Mouse (Mus musculus) Patski (cell line): ENCODE results near the gene Mto1. TPM values are rescaled to one million over a fixed set of nuclear protein-coding genes. Genes with fewer than 3 reads are reported as not detected.
A peak's percentile ranks its signal among the peaks of the same experiment; 100 is the strongest.
"Not testable (repeated sequence)": the region's sequence is repeated elsewhere in the genome, so short reads cannot be mapped to it uniquely, and the experiment has no call there.

ENCODE experiments used
- ATAC-seq: fragments of 100-300 bp; one replicate; pipeline ENCODE4 v1.8.0; 2021
- CTCF ChIA-PET: fragments of 350-600 bp; sonication (Branson Sonifier 250); formaldehyde crosslinking; loops from one replicate; lab custom pipeline; 2022; ENCODE audit warnings: inconsistent platforms; lab: Charles Lee
- POLR2A ChIA-PET: fragments of 350-600 bp; sonication (Branson Sonifier 250); formaldehyde crosslinking; loops from one replicate; lab custom pipeline; 2022; ENCODE audit warnings: antibody characterized with exemption, inconsistent platforms; lab: Charles Lee
- DNase-seq: peaks from one replicate; pipeline ENCODE4 v3.0.0-alpha.2; 2011; ENCODE audit warnings: low read depth, low spot score
- H3K27me3 ChIP-seq: fragments of 371-371 bp; one replicate; pipeline ENCODE4 v1.5.1; 2021
- CTCF ChIP-seq: fragments of 100-300 bp; IDR thresholded peaks from one replicate; pipeline ENCODE4 v1.5.1; 2021
- in situ Hi-C: fragments of 300-500 bp; cut with MboI; formaldehyde crosslinking; loops from 3 replicates; pipeline ENCODE4 v1.11.1; 2018; ENCODE audit warnings: low pct_unique_long_range_greater_than_20kb, mixed read lengths
- polyA plus RNA-seq: library from polyadenylated mRNA; unstranded; gene quantifications from one replicate; pipeline ENCODE4 v1.2.3, GENCODE M21; 2021

Gene Mto1
- polyA plus RNA-seq, 1 experiment from 2014 or later = 23.8 TPM

DNA sequence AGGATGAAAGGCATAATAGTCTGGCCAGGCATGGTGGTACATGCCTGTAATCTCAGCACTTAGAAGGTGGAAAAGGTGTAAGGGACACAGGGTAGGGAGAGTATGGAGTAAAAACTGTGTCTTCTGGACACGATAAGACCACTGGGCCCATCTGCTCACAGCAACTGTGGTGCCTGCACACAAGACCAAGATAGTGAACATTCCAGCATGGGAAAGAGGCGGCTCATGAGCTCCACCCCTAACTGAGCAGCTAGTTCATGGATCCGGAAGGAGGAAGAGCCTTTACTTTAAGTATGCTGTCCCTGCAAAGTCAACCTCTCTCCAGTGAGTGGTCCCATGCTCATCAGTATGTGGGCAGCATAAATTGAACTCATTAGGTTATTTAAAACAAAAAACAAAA lies 56.7 kb downstream of the Mto1 start:
- H3K27me3 ChIP-seq = no peaks in the 10 kb centered on the region
- CTCF ChIA-PET = interaction anchor here (0.9 to 3.2 kb wide), 6 partner anchors 12 to 43 kb away, joined by 3 to 17 read pairs (median 4); no protein-coding TSS in a partner anchor
- DNase-seq = no peak
- in situ Hi-C loops = no loop called here
- POLR2A ChIA-PET = interaction anchor here (0.9 to 3.6 kb wide), 3 partner anchors 16 to 31 kb away, joined by 3 to 29 read pairs (median 12); no protein-coding TSS in a partner anchor
- no peak for TF ChIP-seq CTCF
- no peak for ATAC-seq

DNA sequence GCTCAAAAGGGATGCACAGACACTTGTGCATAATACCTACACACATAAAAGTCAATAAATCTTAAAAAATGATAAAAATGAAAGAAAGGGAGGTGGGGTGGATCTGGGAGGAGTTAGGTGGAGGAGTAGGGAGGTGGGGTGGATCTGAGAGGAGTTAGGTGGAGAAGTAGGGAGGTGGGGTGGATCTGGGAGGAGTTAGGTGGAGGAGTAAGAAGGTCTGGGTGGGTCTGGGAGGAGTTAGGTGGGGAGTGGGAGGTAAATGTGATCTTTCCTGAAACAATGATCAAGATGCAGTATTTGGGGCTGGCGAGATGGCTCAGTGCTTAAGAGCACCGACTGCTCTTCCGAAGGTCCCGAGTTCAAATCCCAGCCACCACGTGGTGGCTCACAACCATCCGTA lies 57.2 kb downstream of the Mto1 start:
- TF ChIP-seq CTCF = no peak
- no peaks in the 10 kb centered on the region for H3K27me3 ChIP-seq
- ATAC-seq = no peak
- CTCF ChIA-PET = interaction anchor here (0.9 to 2.6 kb wide), 4 partner anchors 11 to 42 kb away, joined by 3 to 8 read pairs (median 3); no protein-coding TSS in a partner anchor
- POLR2A ChIA-PET = interaction anchor here (2.1 to 3.6 kb wide), 2 partner anchors 15 to 25 kb away, joined by 12 to 29 read pairs; no protein-coding TSS in a partner anchor
- in situ Hi-C loops = no loop called here
- DNase-seq = no peak

DNA sequence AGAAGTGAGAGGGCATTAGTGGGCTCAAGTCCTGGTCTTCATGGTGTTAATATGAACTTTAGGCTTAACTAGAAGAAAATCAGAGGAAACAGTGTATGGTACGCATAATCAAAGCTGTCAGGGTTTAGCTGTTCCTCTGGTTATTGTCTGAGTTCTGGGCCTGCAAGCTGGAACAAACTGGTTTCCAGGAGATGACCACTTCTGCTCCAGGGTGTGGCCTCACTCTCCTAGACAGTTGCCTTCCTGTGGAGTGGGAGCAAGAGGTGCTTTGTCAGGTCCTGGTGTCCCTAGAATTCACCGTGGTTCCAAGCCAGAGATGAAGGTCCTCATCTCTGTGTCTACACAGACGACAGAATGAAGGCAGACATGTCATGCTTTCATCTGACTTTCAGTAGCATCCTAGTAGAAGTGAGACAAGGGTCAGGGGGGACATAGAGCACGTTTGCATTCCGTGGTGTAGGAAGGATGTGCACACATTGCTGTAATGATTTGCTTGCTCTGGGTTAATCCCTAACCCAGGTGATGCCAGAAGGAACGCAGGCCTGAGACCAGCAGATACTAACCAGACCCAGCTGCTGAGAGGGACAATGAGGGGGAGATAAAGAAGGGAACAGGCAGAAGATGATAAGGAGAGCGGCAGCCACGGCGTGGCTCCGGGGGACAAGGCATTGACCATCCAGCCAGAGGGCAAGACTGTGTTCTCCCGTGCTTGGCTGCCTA lies 58.2 kb downstream of the Mto1 start:
- ATAC-seq = peak; percentile 40
- no peak for DNase-seq
- ChIA-PET POLR2A (no interaction called here), CTCF (interaction anchor here (2.6 kb wide), 1 partner anchor 10 kb away, joined by 8 read pairs; no protein-coding TSS in a partner anchor)
- no peaks in the 10 kb centered on the region for H3K27me3 ChIP-seq
- in situ Hi-C loops = no loop called here
- TF ChIP-seq CTCF = no peak

DNA sequence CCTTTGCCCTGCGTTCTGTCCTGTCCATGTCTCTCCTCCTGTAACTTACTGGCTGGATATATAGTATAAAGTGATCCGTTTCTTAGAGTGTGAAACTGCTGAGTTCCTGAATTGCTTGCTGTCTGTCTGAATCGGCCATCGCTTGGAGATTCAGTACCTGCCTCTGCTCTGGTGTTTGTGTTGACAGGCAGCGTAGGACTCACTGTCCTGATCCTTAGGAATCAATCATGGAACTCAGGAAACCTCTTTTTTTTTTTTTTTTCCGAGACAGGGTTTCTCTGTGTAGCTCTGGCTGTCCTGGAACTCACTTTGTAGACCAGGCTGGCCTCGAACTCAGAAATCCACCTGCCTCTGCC lies 58.7 kb downstream of the Mto1 start:
- DNase-seq (no peak), ATAC-seq (peak; percentile 23)
- no peak for TF ChIP-seq CTCF
- in situ Hi-C loops = no loop called here
- H3K27me3 ChIP-seq = no peaks in the 10 kb centered on the region
- POLR2A ChIA-PET = no interaction called here
- CTCF ChIA-PET = no interaction called here

DNA sequence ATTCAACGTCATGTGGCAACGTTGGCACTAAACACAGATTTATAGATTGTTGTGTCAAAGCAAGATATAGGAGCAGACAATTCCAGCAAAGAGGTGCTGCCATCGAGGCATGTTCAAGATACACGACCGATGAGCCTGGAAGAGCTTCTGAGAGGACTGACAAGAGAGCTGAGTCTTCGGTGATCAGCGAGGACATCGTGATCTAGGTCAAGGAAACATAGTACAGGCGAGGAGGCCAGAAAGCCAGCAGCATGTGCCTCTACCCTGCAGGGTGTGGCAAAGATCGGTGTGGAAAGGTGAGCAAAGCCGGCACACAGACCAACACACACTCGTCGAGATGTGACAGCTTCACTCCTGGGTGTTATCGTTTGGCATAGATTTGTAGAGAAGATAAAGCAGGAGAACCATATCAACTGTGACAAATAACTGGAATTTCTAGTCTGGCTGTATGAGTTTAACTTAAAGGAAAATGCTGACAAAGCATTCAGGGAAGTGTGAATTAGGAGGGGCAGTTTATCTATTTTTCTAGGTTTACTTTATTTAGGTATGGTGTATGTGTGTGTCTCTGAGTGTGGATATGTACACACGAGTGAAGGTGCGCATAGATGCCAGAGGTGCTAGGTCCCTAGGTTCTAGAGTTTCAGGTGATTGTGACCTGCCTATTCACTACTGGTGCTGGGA lies 60.2 kb downstream of the Mto1 start:
- ChIA-PET CTCF (no interaction called here), POLR2A (interaction anchor here (0.6 to 0.9 kb wide), 2 partner anchors 17 to 26 kb away, joined by 3 read pairs; no protein-coding TSS in a partner anchor)
- TF ChIP-seq CTCF = no peak
- no peak for ATAC-seq
- in situ Hi-C loops = no loop called here
- no peak for DNase-seq
- H3K27me3 ChIP-seq = no peaks in the 10 kb centered on the region

DNA sequence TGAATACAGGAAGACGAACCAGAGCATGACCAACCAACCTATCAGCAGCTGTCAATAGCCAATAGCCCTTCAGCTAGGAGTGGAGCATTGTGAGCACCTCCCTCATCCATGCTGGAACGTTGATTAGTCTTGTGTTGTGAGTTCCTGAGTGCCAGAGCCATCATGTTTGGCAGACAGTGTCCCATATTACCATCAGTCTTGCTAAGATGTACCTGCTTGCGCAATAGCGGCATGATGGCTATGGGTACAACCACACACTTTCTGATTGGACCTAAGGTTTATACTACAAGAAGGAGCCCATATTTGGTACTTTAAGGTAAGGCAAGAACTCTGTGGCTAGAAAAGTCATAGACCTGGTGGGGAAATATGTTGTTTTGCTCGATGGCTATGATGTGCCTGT lies 63.7 kb downstream of the Mto1 start:
- CTCF ChIA-PET = no interaction called here
- no peak for DNase-seq
- POLR2A ChIA-PET = no interaction called here
- ATAC-seq = no peak
- H3K27me3 ChIP-seq = no peaks in the 10 kb centered on the region
- no peak for TF ChIP-seq CTCF
- in situ Hi-C loops = no loop called here

DNA sequence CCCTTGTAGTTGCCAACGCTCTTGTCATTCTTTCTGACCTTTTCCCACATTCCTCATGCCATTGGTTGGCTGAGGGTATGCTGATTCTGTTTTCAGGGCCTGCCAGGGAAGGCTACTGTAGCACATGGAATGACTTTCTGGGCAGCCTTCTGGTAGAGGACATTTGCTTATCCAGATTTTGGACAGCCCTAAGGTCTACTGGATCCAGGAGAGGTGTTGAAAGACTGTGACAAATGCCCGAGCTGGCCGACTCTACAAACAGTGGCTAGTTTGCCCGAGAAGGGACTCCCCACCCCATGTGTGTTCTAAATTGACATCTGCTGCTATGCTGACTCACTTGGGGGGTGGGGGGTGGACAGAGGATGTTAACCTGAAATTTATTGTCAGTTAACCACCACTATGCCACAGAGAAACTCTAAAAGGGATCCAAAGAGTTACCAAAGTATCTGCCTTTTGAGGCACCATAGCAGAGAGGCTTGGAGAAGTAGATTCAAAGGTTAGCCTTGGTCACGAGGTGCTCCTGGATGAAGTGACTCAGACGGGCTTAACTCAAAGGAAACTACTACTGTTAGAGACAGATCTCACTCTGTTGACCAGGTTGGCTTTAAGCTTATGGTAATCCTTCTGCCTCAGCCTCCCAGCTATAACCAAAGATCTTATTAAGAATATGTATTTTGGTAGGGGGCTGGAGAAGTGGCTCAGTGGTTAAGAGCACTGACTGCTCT lies 65.9 kb downstream of the Mto1 start:
- H3K27me3 ChIP-seq = no peaks in the 10 kb centered on the region
- no peak for DNase-seq
- in situ Hi-C loops = no loop called here
- ChIA-PET POLR2A (no interaction called here), CTCF (no interaction called here)
- no peak for TF ChIP-seq CTCF
- no peak for ATAC-seq

DNA sequence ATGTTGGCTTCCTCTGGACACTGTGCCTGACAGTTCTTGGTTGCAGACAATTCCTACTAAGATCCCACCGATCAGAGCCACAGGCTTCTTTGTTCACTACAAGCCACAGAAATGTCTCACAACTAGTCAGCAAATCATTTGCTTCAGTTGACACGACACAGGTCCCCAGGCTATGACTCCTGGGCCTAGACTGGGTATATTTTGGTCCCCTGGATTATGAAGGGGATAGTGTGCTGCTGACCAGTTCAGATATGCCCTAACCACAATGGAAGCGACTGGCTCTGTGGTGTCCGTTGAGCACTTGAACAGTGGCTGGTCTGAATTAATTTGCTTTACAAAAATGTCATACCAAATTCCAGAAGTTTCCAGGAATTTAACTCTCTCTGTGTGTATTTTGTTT lies 66.7 kb downstream of the Mto1 start:
- POLR2A ChIA-PET = no interaction called here
- no peak for ATAC-seq
- CTCF ChIA-PET = no interaction called here
- no peak for DNase-seq
- no peak for TF ChIP-seq CTCF
- in situ Hi-C loops = no loop called here
- H3K27me3 ChIP-seq = no peaks in the 10 kb centered on the region

DNA sequence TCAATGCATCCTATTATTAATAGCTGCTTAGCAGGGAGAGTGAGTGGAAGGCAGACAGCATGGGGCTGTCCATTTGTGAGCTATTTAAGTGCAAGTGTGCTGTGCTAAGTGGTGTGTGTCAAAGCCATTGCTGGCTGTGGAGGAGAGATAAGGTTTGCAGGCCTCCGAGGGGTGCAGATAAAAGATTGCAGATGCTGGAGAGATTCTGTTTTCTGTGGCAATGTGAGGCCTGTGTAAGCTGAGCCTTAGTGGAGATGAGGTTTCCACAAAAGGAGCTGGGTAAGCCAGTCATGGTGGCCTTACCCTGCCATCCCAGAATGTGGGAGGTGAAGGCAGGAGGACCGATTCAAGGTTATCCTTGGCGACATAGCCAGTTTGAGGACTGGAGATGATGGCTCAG lies 68.1 kb downstream of the Mto1 start:
- no peaks in the 10 kb centered on the region for H3K27me3 ChIP-seq
- no peak for TF ChIP-seq CTCF
- ChIA-PET POLR2A (no interaction called here), CTCF (interaction anchor here (1.2 to 2.0 kb wide), 3 partner anchors 11 to 34 kb away, joined by 3 to 8 read pairs (median 4); no protein-coding TSS in a partner anchor)
- in situ Hi-C loops = no loop called here
- ATAC-seq (no peak), DNase-seq (no peak)

DNA sequence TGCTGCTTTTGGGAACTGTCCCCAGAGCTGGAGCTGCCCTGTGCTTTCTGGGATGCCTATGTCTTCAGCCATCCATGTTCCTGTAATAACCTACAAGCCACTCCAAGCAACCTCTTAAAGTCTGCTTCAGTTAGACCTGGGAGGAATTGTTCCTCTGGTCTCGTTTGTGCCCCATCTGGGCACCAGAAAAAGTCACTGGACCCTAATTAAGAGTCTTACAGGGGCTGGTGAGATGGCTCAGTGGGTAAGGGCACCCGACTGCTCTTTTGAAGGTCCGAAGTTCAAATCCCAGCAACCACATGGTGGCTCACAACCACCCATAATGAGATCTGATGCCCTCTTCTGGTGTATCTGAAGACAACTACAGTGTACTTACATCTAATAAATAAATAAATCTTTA lies 69.2 kb downstream of the Mto1 start:
- CTCF ChIA-PET = interaction anchor here (1.2 to 2.0 kb wide), 3 partner anchors 13 to 14 kb away, joined by 4 to 8 read pairs (median 5); no protein-coding TSS in a partner anchor
- not testable (repeated sequence) for ATAC-seq

More for the DNA sequence above, 69.2 kb downstream of the Mto1 start:
- POLR2A ChIA-PET, in situ Hi-C loops, H3K27me3 ChIP-seq, DNase-seq: not testable (repeated sequence)
- TF ChIP-seq CTCF = peak; percentile 15
